Mouse (Mus musculus): ENCODE results near the gene Parm1. TPM values are rescaled to one million over a fixed set of nuclear protein-coding genes. Genes with fewer than 3 reads are reported as not detected.

The Parm1 gene
- 27.0 and 33.9 TPM in 2 replicates for polyA plus RNA-seq (2014; fragmentation: Nextera tagmentation; extraction: Ambion mirVana)

DNA sequence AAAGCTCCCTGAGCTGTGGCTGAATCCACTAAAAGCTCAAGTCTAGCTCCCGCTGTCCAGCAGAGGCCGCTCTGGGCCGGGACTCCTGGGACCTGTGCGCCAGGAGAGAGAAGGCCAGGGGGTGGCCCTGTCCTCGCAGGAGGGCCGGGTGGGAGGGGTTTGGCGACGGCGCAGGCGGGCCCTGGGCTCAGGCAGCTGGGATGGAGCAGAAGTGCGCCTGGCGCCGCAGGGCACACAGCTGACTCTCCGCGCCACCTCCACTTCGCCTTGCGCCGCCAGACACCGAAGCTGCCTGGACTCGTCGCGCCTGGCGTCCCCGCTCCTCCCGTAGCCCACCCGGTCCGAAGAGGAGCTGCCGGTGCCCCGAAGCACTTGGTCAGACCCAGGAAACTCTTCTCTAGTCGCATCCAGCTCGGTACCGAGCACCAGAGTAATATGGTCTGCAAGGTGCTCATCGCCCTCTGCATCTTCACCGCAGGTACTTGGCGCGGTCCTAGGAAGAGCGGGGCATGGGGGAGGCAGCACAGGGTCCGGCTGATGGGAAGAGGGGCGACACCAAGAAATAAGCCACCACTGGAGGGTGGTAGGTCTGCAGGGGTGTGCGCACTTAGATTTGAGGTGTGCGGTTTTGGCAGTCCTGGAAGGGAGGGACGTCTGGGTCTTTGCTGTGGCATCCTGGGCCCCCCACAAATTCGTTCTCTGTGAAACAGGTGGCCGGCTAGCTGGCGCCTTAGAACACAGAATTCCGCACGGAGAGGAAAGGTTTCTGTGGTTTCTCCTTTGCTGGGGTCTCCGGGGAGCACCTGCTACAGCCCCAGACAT is at the start of gene Parm1:
Gene Parm1 (plus strand): TSS at position 136 of the 822 bp plus-strand sequence.
- peak within 1 kb of the TSS; percentile 64 for H3K9ac ChIP-seq (ENCODE audit: low read depth, low read length)
- no peaks in the 10 kb centered on the region for H3K9me3 ChIP-seq (replicated peaks; ENCODE audit: control insufficient read depth, low read length)
- H3K4me1 ChIP-seq (ENCODE audit: control insufficient read depth, insufficient read depth, low read length) = peaks cover 12% of the 10 kb centered on the region
- H3K4me2 ChIP-seq = peak within 1 kb of the TSS; percentile 93
- no peaks in the 10 kb centered on the region for H3K36me3 ChIP-seq (ENCODE audit: control insufficient read depth, insufficient read depth, low read length)
- H3K4me3 ChIP-seq (ENCODE audit: low read depth, low read length) = peak within 1 kb of the TSS; percentile 68
- WGBS (ENCODE audit: insufficient replicate concordance) = under 1% methylated on average over 48 of the region's 48 CpGs
- no peaks in the 10 kb centered on the region for H3K27me3 ChIP-seq (ENCODE audit: control insufficient read depth, insufficient read depth, low read length)
- H3K27ac ChIP-seq (ENCODE audit: low read depth, low read length) = no peak within 1 kb of the TSS
- peak; percentile 90 for ATAC-seq (replicated peaks; ENCODE audit: insufficient number of reproducible peaks, low FRiP score, low TSS enrichment)

DNA sequence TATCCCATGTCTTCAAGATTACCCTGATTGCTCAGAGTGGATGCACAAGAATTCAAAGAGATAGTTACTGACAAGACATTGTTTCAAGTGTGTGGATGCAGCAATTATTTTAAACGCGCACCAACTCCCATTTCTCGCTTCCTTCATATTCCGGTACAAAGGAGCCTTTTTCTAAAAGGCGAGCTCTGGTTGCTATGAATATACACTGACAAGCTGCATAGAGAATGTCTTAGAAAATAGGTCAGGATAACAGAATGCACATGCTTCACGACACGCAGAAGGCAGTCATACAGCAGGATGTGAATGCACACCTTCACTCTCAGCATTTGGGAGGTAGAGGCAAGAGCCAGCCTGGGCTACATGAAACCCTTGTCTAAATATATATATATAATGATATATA is 42.2 kb upstream of the Parm1 start:
- Histone ChIP-seq H3K9me3 (replicated peaks; ENCODE audit: control insufficient read depth, low read length) (no peaks in the 10 kb centered on the region), H3K9ac (ENCODE audit: low read depth, low read length) (no peak overlapping the region), H3K4me2 (no peak overlapping the region), H3K27me3 (ENCODE audit: control insufficient read depth, insufficient read depth, low read length) (no peaks in the 10 kb centered on the region), H3K27ac (ENCODE audit: low read depth, low read length) (no peak overlapping the region), H3K4me3 (ENCODE audit: low read depth, low read length) (no peak overlapping the region), H3K36me3 (ENCODE audit: control insufficient read depth, insufficient read depth, low read length) (no peaks in the 10 kb centered on the region), H3K4me1 (ENCODE audit: control insufficient read depth, insufficient read depth, low read length) (no peaks in the 10 kb centered on the region)
- 90% methylated on average over 7 of the region's 7 CpGs for WGBS (ENCODE audit: insufficient replicate concordance)
- no peak for ATAC-seq (replicated peaks; ENCODE audit: insufficient number of reproducible peaks, low FRiP score, low TSS enrichment)

DNA sequence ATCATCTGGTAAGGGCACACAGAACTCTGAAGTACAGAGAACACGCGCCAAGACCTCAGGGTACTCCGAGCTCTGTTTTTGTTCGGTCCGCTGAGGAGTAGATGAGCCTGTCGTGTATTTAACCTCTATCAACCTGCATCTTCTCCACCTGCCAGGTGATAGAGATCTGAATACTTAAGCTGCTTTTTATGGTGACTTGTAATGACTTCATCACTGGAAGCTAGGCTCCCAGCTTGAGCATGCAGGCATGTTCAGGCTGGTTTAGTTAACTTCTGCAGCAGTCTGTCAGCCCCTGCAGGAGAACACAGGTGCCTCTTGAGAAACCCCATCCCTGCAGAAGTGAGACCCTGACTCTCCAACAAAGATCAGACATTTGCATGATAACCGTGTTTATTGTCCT is 40.6 kb upstream of the Parm1 start:
- no peaks in the 10 kb centered on the region for H3K27me3 ChIP-seq (ENCODE audit: control insufficient read depth, insufficient read depth, low read length)
- no peak overlapping the region for H3K27ac ChIP-seq (ENCODE audit: low read depth, low read length)
- no peaks in the 10 kb centered on the region for H3K4me1 ChIP-seq (ENCODE audit: control insufficient read depth, insufficient read depth, low read length)
- WGBS (ENCODE audit: insufficient replicate concordance) = 89% methylated on average over 7 of the region's 7 CpGs
- no peaks in the 10 kb centered on the region for H3K9me3 ChIP-seq (replicated peaks; ENCODE audit: control insufficient read depth, low read length)
- H3K9ac ChIP-seq (ENCODE audit: low read depth, low read length) = no peak overlapping the region
- no peak overlapping the region for H3K4me2 ChIP-seq
- H3K36me3 ChIP-seq (ENCODE audit: control insufficient read depth, insufficient read depth, low read length) = no peaks in the 10 kb centered on the region
- no peak for ATAC-seq (replicated peaks; ENCODE audit: insufficient number of reproducible peaks, low FRiP score, low TSS enrichment)
- no peak overlapping the region for H3K4me3 ChIP-seq (ENCODE audit: low read depth, low read length)

DNA sequence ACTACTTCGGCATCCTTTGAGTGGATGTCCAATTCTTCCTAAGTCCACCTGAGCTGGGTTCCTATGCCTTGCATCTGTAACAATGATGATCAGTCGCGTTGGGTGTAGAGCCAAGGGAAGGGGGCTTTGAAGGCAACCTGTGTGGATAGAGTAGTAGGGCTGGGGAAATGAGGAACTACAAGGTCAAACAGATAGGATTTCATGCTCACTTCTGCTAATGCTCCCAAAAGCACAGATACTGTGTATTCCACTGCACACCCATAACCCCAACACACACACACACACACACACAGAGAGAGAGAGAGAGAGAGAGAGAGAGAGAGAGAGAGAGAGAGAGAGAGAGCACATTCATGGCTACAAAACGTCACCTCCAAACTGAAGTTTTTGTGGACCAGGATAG is 38.7 kb upstream of the Parm1 start:
- no peak overlapping the region for H3K27ac ChIP-seq (ENCODE audit: low read depth, low read length)
- no peaks in the 10 kb centered on the region for H3K9me3 ChIP-seq (replicated peaks; ENCODE audit: control insufficient read depth, low read length)
- WGBS (ENCODE audit: insufficient replicate concordance) = 84% methylated on average over 4 of the region's 4 CpGs
- H3K36me3 ChIP-seq (ENCODE audit: control insufficient read depth, insufficient read depth, low read length) = no peaks in the 10 kb centered on the region
- H3K4me1 ChIP-seq (ENCODE audit: control insufficient read depth, insufficient read depth, low read length) = no peaks in the 10 kb centered on the region
- H3K4me3 ChIP-seq (ENCODE audit: low read depth, low read length) = no peak overlapping the region
- no peak for ATAC-seq (replicated peaks; ENCODE audit: insufficient number of reproducible peaks, low FRiP score, low TSS enrichment)
- H3K9ac ChIP-seq (ENCODE audit: low read depth, low read length) = no peak overlapping the region
- no peaks in the 10 kb centered on the region for H3K27me3 ChIP-seq (ENCODE audit: control insufficient read depth, insufficient read depth, low read length)
- no peak overlapping the region for H3K4me2 ChIP-seq

DNA sequence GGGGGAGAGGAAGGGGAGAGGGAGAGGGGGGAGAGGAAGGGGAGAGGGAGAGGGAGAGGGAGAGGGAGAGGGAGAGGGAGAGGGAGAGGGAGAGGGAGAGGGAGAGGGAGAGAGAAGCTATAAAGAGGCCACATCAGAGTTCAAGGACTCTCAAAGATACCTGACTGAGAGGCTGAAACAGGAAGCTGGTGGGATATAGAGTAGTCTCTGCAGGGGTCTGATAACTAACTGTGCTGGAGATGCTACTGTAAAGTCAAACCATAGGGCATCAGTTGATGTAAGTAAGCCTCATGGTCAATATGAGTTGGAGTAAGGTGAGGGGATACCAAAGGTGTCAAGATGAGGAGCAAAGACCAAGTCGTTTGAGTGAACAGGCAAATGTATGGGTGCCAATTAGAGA is 37.3 kb upstream of the Parm1 start:
- Histone ChIP-seq H3K4me1 (ENCODE audit: control insufficient read depth, insufficient read depth, low read length) (no peaks in the 10 kb centered on the region), H3K9me3 (replicated peaks; ENCODE audit: control insufficient read depth, low read length) (no peaks in the 10 kb centered on the region), H3K27ac (ENCODE audit: low read depth, low read length) (no peak overlapping the region), H3K27me3 (ENCODE audit: control insufficient read depth, insufficient read depth, low read length) (no peaks in the 10 kb centered on the region), H3K36me3 (ENCODE audit: control insufficient read depth, insufficient read depth, low read length) (no peaks in the 10 kb centered on the region), H3K4me2 (no peak overlapping the region), H3K9ac (ENCODE audit: low read depth, low read length) (no peak overlapping the region), H3K4me3 (ENCODE audit: low read depth, low read length) (no peak overlapping the region)
- ATAC-seq (replicated peaks; ENCODE audit: insufficient number of reproducible peaks, low FRiP score, low TSS enrichment) = no peak
- 50% methylated on average over 1 of the region's 1 CpGs for WGBS (ENCODE audit: insufficient replicate concordance)

DNA sequence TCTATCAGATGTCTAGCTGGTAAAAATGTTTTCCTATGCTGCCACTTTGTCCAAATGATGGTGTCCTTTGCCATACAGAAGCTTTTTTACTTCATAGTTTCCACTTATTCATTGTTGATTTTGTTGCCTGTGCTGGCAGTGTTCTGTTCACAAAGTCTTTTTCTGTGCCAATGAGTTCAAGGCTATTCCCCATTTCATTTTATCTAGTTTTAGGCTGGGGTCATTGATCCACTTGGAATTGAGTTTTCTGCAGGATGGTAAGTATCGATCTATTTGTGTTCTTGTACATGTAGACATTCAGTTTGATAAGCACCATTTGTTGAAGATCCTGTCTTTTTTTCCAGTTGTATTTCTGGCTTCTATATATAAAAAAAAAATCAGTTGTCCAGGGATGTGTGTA is 33.1 kb upstream of the Parm1 start:
- Histone ChIP-seq H3K9ac (ENCODE audit: low read depth, low read length) (no peak overlapping the region), H3K4me3 (ENCODE audit: low read depth, low read length) (no peak overlapping the region), H3K9me3 (replicated peaks; ENCODE audit: control insufficient read depth, low read length) (no peaks in the 10 kb centered on the region), H3K36me3 (ENCODE audit: control insufficient read depth, insufficient read depth, low read length) (no peaks in the 10 kb centered on the region), H3K27ac (ENCODE audit: low read depth, low read length) (no peak overlapping the region), H3K4me2 (no peak overlapping the region), H3K27me3 (ENCODE audit: control insufficient read depth, insufficient read depth, low read length) (no peaks in the 10 kb centered on the region), H3K4me1 (ENCODE audit: control insufficient read depth, insufficient read depth, low read length) (no peaks in the 10 kb centered on the region)
- 89% methylated on average over 1 of the region's 1 CpGs for WGBS (ENCODE audit: insufficient replicate concordance)
- no peak for ATAC-seq (replicated peaks; ENCODE audit: insufficient number of reproducible peaks, low FRiP score, low TSS enrichment)

DNA sequence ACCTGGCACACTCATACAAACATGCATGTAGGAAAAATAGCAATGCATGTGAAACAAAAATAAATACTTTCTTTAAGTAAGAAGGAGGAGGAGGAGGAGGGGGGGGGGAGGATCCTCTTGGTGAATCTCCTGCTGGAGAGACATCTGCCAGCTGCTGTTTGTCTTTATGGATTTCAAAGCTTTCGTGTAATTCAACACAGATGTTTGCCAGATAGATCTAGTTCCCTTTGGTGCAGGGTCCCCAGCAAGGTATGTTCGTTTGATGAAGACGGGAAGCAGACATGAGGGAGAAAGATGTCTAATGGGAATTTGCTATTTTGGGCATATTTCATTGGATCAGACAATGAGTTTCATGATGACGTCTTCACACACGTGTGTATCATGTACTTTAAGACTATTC is 23.0 kb upstream of the Parm1 start:
- H3K9ac ChIP-seq (ENCODE audit: low read depth, low read length) = no peak overlapping the region
- H3K9me3 ChIP-seq (replicated peaks; ENCODE audit: control insufficient read depth, low read length) = no peaks in the 10 kb centered on the region
- no peak overlapping the region for H3K4me2 ChIP-seq
- H3K4me1 ChIP-seq (ENCODE audit: control insufficient read depth, insufficient read depth, low read length) = no peaks in the 10 kb centered on the region
- no peaks in the 10 kb centered on the region for H3K36me3 ChIP-seq (ENCODE audit: control insufficient read depth, insufficient read depth, low read length)
- H3K27me3 ChIP-seq (ENCODE audit: control insufficient read depth, insufficient read depth, low read length) = no peaks in the 10 kb centered on the region
- H3K27ac ChIP-seq (ENCODE audit: low read depth, low read length) = no peak overlapping the region
- H3K4me3 ChIP-seq (ENCODE audit: low read depth, low read length) = no peak overlapping the region
- WGBS (ENCODE audit: insufficient replicate concordance) = 68% methylated on average over 5 of the region's 5 CpGs
- ATAC-seq (replicated peaks; ENCODE audit: insufficient number of reproducible peaks, low FRiP score, low TSS enrichment) = no peak

DNA sequence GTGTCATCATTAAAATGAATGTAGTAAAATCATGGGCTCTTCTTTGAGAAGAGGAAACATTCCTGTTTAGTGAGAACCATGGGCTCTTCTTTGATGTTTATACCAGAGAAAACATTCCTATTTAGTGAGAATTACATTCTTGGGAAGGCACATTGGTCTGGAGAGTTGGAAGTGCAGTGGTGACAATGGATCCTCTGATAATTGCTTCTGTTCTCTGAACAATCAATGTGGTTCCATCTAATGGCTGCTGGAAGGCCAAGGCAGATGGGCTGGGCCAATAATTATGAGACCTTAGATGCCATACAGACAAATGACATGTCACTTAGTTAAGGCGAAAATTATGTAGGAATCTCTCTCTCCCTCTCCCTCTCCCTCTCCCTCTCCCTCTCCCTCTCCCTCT is 16.1 kb upstream of the Parm1 start:
- 85% methylated on average over 1 of the region's 1 CpGs for WGBS (ENCODE audit: insufficient replicate concordance)
- H3K9me3 ChIP-seq (replicated peaks; ENCODE audit: control insufficient read depth, low read length) = no peaks in the 10 kb centered on the region
- no peaks in the 10 kb centered on the region for H3K4me1 ChIP-seq (ENCODE audit: control insufficient read depth, insufficient read depth, low read length)
- ATAC-seq (replicated peaks; ENCODE audit: insufficient number of reproducible peaks, low FRiP score, low TSS enrichment) = no peak
- no peaks in the 10 kb centered on the region for H3K27me3 ChIP-seq (ENCODE audit: control insufficient read depth, insufficient read depth, low read length)
- no peak overlapping the region for H3K4me3 ChIP-seq (ENCODE audit: low read depth, low read length)
- H3K27ac ChIP-seq (ENCODE audit: low read depth, low read length) = no peak overlapping the region
- no peak overlapping the region for H3K4me2 ChIP-seq
- H3K9ac ChIP-seq (ENCODE audit: low read depth, low read length) = no peak overlapping the region
- H3K36me3 ChIP-seq (ENCODE audit: control insufficient read depth, insufficient read depth, low read length) = no peaks in the 10 kb centered on the region

DNA sequence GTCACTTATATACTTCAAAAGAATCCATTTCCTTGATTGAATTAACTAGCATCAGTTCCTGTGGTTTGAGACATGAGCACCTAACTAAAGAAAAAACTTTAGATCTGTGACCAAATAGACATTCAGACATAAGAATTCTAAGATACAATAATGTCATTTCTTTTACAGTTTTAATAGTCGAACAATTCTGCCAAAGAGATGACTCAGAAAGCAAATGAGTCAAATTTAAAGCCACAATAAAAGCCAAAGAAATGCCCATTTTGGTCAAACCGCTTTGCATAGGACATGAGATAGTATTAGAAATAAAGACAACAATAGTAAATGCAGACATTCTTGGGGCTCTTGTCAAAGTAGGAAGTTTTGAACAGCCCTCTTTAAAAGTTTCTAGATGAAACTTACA is 15.0 kb upstream of the Parm1 start:
- no peaks in the 10 kb centered on the region for H3K9me3 ChIP-seq (replicated peaks; ENCODE audit: control insufficient read depth, low read length)
- H3K4me3 ChIP-seq (ENCODE audit: low read depth, low read length) = no peak overlapping the region
- H3K4me1 ChIP-seq (ENCODE audit: control insufficient read depth, insufficient read depth, low read length) = no peaks in the 10 kb centered on the region
- 79% methylated on average over 2 of the region's 2 CpGs for WGBS (ENCODE audit: insufficient replicate concordance)
- no peaks in the 10 kb centered on the region for H3K27me3 ChIP-seq (ENCODE audit: control insufficient read depth, insufficient read depth, low read length)
- ATAC-seq (replicated peaks; ENCODE audit: insufficient number of reproducible peaks, low FRiP score, low TSS enrichment) = no peak
- no peak overlapping the region for H3K9ac ChIP-seq (ENCODE audit: low read depth, low read length)
- no peak overlapping the region for H3K27ac ChIP-seq (ENCODE audit: low read depth, low read length)
- no peak overlapping the region for H3K4me2 ChIP-seq
- H3K36me3 ChIP-seq (ENCODE audit: control insufficient read depth, insufficient read depth, low read length) = no peaks in the 10 kb centered on the region

All from heart, embryonic 11.5 days (tissue).